Mouse (Mus musculus) inflammation-experienced regulatory T-cells, adult 6 months (primary cell): ENCODE measurements around the gene Tdrd12. TPM values are rescaled to one million over a fixed set of nuclear protein-coding genes. Genes with fewer than 3 reads are reported as not detected.
"Not testable (repeated sequence)": the region's sequence is repeated elsewhere in the genome, so short reads cannot be mapped to it uniquely, and the experiment has no call there.

ENCODE experiments used
- ATAC-seq: one replicate; pipeline ENCODE4 v1.8.0; 2017
- polyA plus RNA-seq, 3 experiments: library from polyadenylated mRNA; unstranded; fragments of 100-300 nt; shearing (Covaris generic); gene quantifications; one replicate each; pipeline ENCODE4 v1.2.1; 2017

The Tdrd12 gene
- polyA plus RNA-seq, 3 experiments from 2014 or later, result not detected

DNA sequence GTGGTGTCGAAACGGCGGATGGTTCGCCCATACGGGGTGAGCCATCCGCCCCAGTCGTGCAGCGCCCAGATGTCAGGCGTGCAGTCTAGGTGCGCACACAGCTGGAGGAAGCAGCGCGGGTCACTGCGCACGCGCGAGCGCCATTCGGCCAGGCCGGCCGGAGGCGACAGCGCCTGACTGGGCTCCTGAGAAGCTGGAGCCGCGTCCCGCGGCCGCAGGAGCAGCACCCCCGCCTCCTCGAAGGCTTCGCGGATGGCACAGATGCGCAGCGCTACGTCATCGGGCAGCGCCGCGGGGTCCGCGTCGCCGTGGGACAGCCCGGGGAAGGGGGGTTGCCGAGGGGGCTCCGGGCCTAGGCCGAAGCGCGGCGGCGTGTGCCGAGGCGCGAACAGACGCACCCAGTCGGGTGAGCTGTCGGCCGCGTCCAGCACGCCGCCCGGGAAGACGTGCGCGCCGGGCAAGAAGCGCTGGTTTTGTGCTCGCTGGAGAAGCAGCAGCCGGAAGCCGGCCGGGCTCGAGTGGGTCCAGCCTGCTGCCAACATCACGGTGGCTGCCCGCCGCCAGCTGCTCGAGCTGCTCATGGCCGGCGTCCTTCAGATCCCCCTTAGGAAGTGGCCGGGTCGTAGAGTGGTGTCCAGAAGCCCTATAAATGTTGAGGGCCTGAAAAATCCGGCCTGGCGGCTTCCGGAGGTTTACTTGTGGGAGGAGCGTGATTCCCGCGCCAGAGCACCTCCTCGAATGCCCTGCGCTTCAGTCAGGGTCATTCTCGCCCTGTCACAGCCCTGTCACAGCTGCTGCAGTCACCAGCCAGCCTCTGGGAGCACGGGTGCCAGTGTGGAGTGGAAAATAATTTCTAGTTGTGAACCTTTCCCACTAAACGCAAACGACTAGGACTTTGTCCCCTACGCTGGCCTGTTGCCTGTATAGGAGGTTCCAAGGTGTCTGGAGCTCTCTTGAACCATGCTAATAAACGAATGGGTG, 18.0 kb upstream of the Tdrd12 start:
- ATAC-seq, result peak; percentile 71

DNA sequence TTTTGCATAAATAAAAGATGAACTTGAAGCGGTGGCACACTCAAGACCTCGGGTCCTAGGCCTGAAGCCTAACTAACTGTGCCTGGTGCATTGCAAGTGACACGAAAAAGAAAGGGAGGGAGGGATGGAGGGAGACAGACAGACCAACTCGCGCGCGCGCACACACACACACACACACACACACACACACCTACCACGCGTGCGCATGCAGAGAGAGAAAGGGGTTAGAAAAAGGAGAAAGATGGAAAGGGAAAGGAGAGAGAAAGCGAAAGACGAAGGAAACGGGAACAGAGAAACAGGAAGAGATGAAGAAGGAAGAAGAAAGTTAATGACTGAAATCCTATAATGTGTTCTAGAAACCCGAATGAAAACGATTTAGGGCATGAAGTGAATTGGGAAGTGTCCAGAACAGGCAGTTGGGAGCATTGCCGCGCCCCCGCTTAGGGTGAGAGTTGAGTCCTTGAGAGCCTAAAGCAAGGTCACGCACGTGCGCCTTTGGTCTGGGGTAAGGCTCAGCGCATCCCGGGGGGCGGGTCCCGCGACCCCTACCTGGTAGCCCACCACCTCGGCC, 17.1 kb upstream of the Tdrd12 start:
- ATAC-seq, result peak; percentile 32

DNA sequence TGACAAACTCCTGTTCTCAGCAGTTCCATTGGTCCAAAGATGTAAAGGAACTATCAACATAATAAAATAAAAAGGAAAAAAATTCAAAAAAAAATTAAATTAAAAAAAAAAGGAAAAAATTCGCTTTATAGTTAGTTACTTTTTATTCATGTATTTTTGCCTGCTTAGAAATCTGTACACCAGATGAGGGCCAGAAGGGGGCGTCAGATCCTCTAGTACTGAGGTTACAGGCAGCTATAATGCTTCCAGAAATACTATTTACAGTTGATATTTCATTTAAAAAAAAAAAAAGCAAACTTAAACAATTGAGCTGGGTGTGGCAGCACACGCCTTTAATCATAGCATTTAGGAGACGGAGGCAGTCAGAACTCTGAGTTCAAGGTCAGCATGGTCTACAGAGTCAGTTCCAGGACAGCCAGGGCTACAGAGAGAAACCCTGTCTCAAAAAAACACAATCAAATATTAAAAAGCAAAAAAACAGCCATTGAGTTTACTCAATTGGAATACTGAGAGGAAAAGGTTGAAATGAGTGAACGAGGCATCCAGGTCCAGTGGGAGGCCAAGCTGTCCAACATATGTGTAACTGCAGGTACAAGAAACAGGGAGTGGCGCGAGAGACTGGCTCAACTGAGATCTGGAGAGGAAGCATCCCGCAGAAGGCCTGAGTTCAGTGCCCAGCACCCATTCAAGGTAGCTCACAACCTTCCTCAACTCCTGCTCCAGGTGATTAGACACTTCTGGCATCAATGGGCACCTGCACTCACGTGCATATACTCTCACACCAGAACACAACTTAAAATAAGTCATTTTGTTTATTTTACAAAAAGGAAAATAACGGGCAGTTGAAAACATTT, 16.4 kb upstream of the Tdrd12 start:
- no peak for ATAC-seq

DNA sequence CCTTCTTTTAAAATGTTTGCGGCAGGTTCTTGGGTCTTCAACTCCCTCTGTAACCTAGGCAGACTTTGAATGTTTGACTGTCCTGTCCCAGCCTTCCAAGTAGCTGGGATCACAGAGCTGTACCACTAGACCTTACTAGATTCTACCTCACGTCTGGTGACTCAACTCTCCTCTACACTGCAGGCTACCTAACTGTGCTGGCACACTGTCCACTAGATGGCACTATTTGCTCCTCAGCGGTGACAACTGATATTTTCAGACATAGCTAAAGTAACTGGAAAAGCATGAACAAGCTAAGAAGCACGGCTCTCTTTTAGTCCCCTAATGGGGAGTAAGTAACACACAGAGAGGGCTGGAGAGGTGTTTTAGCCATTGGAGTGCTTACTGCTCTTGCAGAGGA, 8.3 kb upstream of the Tdrd12 start:
- ATAC-seq, result peak; percentile 75

DNA sequence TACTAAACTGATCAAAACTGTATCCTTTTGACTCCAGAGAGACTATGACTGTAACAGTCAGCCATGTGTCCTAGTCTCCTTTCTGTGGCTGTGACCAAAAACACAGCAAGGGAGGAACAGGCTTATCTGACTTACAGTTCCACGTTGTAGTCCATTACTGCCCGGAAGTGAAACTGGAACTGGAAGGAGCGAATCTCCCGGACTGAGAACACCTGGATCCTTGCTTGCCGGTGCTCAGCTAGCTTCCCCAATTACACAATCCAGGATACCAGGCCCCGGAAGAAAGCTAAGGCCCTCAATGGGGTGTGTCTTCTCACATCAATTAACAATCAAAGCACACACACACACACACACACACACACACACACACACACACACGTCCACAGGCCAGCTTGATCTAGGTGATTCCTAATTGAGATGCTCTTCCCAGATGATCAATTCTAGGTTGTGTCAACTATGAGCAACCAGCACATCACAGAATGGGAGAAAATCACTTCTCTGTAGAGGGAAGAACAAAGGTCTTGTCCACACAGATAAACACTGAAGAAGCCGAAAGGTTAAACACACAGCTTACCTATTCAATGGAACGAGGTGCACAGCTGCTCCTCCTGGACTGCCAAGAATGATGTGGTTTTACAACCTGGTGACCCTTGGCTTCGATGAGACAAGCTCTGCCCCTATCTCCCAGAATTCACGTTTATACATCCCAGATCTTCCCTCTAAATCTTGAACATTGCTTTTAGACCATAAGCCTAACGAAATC, 1.6 kb downstream of the Tdrd12 start:
- ATAC-seq, result no peak

DNA sequence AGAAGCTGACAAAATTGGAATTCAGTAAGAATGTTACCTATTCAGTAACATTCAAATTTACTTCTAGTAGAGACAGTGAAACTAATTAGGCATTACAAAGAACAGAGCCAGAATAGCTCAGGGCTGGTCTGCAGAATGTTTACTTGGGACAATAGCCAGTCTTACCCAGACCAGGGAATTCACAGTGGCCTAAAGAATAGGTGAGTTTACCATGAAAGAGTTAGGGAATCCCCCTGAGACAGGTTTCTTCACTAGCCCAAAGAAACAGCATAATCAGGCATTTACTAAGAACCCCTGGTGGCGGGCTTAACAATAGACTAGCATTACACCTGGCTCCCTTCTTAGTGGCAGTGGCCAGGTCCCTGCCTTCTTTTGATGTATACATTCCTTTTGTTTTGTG, 7.0 kb downstream of the Tdrd12 start:
- ATAC-seq, result not testable (repeated sequence)

DNA sequence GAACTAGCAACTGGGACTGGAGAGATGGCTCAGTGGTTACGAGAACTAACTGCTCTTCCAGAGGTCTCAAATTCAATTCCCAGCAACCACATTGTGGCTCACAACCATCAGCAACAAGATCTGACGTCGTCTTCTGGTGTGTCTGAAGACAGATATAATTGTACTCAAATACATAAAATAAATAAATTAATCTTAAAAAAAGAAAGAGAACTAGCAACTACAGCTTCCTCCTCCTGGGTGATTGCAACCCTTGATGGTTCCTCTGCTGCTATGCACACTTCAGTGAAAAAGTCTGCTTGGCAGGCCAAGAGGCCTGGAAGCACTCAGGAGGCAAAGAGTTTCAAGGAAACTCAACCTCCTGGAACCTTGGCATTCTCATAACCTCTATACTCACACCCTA, 7.5 kb downstream of the Tdrd12 start:
- ATAC-seq, result no peak

DNA sequence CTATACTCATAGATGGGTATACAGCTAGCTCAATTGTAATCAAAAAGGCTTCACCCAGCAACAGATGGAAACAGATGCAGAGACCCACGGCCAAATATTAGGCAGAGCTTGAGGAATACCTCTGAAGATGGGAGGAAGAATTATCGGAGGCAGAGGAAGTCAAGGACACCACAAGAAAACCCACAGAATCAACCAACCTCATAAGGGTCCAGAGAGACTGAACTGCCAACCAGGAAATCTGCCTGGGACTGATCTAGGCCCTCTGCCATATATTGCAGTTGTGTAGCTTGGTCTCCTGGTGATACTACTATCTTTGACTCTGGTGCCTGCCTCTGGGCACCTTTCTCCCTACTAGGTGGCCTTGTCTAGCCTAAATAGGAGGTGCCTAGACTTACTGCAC, 10.8 kb downstream of the Tdrd12 start:
- no peak for ATAC-seq

DNA sequence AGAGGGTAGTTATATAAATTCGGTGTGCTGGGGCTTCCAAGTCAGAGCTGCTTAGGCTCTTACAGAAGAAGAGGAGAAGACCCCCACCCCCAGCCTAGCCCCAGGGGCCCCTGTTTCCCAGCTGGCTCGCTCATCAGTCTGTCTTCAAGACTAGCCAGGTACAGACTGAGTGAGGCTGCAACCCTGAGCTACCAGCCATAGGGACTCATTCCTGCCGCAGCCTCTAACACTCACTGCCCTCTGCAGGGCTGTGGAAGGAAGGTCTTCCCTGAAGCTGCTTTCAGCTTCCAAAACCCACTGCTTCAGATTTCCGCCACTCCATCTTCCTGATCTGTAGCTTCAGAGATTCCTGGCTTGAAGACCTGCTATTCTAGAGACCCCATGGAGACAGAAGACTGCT, 35.5 kb downstream of the Tdrd12 start:
- no peak for ATAC-seq

DNA sequence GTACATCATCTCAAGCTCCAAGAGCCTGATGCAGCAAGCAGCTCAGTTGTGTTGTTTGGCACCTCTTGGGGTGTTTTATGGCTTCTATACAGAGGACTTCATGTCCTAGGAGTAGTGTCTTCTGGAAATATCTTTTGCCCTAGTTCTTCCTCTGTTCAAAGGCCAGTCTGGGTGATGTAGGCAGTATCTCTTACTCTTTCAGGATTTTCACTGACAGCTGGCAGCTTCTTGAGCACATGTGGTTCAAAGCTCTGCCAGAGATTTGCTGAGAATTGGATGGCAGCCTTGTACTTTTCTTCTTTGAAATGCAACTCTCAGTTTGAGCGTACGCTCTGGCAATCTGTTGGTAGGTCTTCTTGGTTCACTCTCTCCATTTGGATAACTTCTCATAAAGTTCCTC, 40.0 kb downstream of the Tdrd12 start:
- no peak for ATAC-seq

DNA sequence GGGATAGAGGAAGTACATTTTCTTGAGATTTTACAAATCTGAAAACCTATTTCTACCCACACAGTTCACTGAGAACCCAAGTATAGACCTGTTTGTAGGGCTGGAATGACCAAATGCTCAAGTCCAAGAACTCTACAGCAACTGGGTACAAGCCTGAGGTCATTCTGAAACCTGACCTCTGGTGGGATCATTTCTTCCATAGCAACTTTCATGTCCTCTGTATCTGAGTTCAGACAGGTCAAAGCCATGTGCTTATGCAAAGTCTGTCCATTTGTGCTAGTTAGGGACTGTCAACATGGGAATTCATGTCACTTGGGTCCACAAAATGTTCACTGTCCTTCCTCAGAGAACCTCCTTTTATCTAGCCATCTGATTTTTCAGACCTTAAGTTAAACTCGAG, 46.5 kb downstream of the Tdrd12 start:
- ATAC-seq, result no peak

DNA sequence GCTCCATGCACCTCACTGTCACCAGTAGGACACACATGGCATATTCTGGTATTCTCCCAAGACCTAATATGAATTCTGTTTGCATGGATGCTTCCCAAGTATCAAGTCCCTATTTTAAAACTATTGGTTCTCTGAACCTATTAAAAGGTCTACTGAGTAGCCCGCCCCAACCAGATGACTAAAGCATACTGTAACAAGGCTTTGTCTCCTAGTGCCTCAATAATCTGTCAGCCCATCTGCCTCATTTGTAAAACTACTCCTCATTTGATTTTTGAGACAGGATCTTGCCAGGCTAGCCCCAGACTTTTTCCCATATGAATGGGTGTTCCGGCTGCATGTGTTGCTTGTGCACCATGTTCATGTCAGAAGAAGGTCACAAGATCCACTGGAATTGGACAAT, 47.4 kb downstream of the Tdrd12 start:
- no peak for ATAC-seq

DNA sequence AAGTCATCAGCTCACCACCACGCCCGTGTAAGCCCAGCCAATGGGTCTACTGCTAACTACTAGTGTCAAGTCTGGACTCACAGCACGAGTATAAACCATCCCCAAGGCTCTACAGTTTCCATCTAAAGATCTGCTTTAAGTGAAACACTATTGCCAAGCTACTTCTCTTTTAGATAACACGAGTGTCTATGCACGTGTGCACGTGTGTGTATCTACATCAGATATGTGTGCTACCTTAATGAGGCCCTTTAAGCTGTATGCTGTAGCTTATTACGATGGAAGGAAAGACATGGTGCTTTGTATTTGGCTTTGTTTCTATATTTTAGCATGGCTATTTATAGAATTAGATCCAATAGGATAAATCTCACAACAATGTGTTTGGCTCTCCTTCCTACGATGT, 51.0 kb downstream of the Tdrd12 start:
- ATAC-seq, result no peak

DNA sequence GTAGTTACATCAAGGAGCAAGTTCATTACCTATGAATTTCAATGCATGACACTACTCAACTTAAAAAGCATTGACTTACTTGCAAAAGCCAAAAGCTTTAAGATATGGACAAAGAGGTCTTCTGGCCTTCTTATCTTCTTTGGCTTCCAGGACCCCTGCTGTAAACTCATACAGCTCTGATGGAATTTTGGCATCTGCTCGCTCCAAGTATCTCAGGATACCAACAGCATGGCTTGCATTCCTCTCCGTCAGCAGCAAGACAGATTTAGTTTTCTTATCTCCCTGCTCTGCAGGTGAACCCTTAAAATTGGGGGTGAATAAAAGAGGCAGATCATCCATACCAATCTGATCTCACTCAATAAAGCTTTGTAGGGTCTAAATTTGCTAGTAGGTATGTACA, 52.4 kb downstream of the Tdrd12 start:
- no peak for ATAC-seq

DNA sequence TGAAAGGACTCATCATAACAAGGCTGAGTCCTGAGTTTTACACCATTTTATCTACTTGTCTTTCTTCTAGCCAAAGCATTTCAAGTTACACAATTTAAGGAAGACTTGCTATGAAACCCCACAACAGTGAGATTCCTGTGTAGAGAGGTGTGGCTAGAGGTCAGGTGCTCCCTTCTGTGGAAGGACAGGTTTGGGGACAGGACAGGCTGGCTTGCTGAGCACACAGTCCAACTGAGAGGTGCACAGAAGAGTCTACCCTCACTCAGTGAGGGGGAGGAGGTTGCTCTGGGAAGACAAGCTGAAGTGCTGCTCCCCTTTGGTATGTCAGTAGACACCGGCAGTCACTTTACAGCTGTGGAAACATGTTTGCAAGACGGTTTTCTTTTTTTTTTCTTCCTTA, 61.1 kb downstream of the Tdrd12 start:
- ATAC-seq, result no peak

DNA sequence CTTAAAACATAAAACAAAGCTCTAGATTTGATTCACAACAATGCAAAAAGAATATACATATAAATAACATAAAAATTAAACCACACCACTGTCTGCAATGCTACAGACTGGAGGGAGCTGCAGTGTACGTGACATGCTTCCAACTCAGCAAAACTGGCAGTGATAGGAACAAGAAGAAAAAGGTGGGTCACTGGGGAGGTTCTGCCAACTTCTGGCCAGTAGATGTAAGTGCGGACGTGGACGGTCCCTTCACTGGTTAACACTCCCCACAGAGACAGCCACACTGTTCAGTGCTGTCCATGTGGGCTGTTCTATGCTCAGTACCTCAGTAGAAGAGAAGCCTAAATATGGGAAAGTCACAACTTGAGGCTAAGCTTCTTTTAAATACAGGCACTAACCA, 66.8 kb downstream of the Tdrd12 start:
- no peak for ATAC-seq

DNA sequence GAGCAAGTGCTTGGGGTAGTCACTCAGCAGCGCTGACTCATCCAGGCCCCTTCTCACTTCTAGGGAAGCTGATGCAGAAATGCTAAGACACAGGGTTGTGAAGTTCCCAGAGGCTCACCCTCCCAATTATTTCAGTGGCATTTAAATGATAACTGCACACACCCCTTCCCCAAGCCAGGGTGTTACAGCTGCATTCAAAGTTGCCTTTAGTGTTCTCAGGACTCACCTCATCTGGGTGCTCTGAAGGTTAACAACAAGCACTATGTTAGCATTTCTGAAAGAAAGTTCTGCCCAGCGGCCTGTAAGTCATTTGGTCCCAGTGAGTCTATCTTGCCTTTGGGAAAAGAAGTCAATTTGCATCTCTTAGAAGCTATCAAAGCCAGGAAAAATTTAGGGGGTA, 69.7 kb downstream of the Tdrd12 start:
- no peak for ATAC-seq

DNA sequence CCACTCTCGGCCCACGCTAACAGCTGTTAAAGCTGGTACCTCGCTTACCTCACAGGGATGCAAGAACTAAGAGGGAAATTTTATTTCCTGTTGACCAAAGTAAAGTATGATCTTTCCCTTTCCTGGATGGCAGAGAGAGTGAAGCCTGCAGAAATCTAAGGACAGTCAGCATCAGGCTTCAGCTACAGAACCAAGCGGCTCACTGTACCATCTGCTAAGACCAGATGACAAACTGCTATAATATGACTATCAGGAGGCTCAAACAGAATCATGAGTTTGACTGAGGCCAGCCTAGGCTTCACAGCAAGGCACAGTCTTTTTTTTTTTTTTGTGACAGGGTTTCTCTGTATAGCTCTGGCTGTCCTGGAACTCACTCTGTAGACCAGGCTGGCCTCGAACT, 72.5 kb downstream of the Tdrd12 start:
- ATAC-seq, result no peak

DNA sequence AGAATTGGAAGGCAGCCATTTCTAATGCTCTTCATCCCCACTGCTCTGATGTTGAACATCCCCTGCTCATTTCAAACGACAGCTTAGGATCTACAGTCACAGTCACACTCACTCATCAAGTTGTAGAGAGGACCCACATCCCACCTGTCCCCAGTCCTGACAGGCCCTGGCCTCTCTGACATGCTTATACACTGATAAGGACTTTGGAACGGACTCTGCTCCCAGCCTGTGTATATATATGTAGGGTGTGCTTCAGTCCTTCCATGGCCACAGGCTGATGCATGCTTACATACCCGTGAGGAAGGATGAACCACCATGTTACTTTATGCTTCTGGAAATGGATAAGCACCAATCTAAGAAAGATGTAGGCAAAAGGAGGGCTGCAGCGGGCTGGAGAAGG, 76.6 kb downstream of the Tdrd12 start:
- ATAC-seq, result no peak

DNA sequence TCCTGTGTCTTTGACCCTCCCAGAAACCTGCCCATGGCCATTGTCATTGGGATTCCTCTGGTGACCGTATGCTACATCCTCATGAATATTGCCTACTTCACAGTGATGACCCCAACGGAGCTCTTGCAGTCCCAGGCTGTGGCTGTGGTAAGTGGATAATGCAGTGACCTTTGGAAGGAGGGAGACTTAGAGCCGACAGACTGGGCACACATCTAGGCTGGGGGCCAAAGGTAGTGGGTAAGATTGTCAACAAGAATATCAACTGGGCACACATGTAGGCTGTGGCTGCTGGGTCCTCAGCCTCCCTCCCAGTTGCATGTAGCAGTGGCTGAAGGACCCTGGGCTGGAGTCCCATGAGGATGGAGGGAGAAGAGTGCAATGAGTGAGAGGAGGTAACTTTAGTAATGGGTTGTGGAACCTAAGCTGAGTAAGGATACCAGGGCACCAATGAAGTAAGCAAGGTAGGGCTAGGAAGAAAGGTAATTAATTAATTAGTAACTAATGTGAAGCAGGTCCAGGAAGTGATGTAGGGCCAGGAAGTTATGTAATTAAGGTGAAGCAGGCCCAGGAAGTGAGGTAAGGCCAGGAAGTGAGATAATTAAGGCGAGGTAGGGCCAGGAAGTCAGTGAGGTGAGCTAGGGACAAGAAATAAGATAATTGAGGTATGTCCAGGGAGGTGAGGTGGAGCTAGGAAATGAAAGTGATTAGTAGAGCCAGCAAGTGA, 81.3 kb downstream of the Tdrd12 start:
- no peak for ATAC-seq

DNA sequence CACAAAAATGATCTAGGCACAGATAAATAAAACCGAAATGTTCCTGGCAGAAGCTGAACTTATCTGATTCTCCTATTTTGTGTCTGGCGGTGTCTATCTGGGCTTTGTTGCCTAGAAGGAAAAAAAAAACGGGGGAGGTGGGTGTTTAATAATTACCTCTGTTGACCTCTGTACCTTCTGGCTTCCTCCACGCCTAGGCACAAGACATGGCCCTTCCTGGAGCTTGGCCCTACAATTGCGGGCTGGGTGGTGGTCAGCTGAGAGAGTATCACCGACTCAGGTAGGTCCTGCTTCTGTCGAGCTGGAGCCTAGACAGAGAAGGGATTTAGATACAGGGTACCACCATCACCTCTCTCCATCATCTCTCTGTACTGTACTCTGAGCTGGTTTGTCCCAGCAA, 88.7 kb downstream of the Tdrd12 start:
- no peak for ATAC-seq
